Mouse (Mus musculus): Measurements from ENCODE around the gene Ebf1. TPM values are rescaled to one million over a fixed set of nuclear protein-coding genes. Genes with fewer than 3 reads are reported as not detected.

The Ebf1 gene
- polyA plus RNA-seq, 1 experiment = not detected

- no peak for TF ChIP-seq GATA1 (IDR thresholded peaks at IDR 0.05; ENCODE audit: low read length)
Observed at GRCm38 (mm10) chr11:44792816-44793215, 175.7 kb downstream of the Ebf1 start.

- TF ChIP-seq GATA1 (IDR thresholded peaks at IDR 0.05; ENCODE audit: low read length) = no peak
Observed at GRCm38 (mm10) chr11:44794883-44795282, 177.8 kb downstream of the Ebf1 start.

- TF ChIP-seq GATA1 (IDR thresholded peaks at IDR 0.05; ENCODE audit: low read length) = no peak
Observed at GRCm38 (mm10) chr11:44795767-44796166, 178.7 kb downstream of the Ebf1 start.

GRCm38 (mm10) chr11:44798270-44798669 lies 181.2 kb downstream of the Ebf1 start:
- no peak for TF ChIP-seq GATA1 (IDR thresholded peaks at IDR 0.05; ENCODE audit: low read length)

GRCm38 (mm10) chr11:44804046-44804445 lies 186.9 kb downstream of the Ebf1 start:
- no peak for TF ChIP-seq GATA1 (IDR thresholded peaks at IDR 0.05; ENCODE audit: low read length)

GRCm38 (mm10) chr11:44806589-44806988 lies 189.5 kb downstream of the Ebf1 start:
- TF ChIP-seq GATA1 (IDR thresholded peaks at IDR 0.05; ENCODE audit: low read length) = no peak

GRCm38 (mm10) chr11:44808855-44809546 lies 191.9 kb downstream of the Ebf1 start:
- no peak for TF ChIP-seq GATA1 (IDR thresholded peaks at IDR 0.05; ENCODE audit: low read length)

- TF ChIP-seq GATA1 (IDR thresholded peaks at IDR 0.05; ENCODE audit: low read length) = no peak
Observed at GRCm38 (mm10) chr11:44811007-44811406, 193.9 kb downstream of the Ebf1 start.

- TF ChIP-seq GATA1 (IDR thresholded peaks at IDR 0.05; ENCODE audit: low read length) = no peak
Observed at GRCm38 (mm10) chr11:44812193-44812746, 195.2 kb downstream of the Ebf1 start.

GRCm38 (mm10) chr11:44813534-44813933 lies 196.4 kb downstream of the Ebf1 start:
- no peak for TF ChIP-seq GATA1 (IDR thresholded peaks at IDR 0.05; ENCODE audit: low read length)

GRCm38 (mm10) chr11:44814847-44815246 lies 197.7 kb downstream of the Ebf1 start:
- no peak for TF ChIP-seq GATA1 (IDR thresholded peaks at IDR 0.05; ENCODE audit: low read length)

- TF ChIP-seq GATA1 (IDR thresholded peaks at IDR 0.05; ENCODE audit: low read length) = no peak
Observed at GRCm38 (mm10) chr11:44815991-44816390, 198.9 kb downstream of the Ebf1 start.

GRCm38 (mm10) chr11:44822312-44822711 lies 205.2 kb downstream of the Ebf1 start:
- TF ChIP-seq GATA1 (IDR thresholded peaks at IDR 0.05; ENCODE audit: low read length) = no peak

GRCm38 (mm10) chr11:44832227-44832939 lies 215.3 kb downstream of the Ebf1 start:
- TF ChIP-seq GATA1 (IDR thresholded peaks at IDR 0.05; ENCODE audit: low read length) = no peak

- TF ChIP-seq GATA1 (IDR thresholded peaks at IDR 0.05; ENCODE audit: low read length) = no peak
Observed at GRCm38 (mm10) chr11:44832940-44833254, 215.8 kb downstream of the Ebf1 start.

- no peak for TF ChIP-seq GATA1 (IDR thresholded peaks at IDR 0.05; ENCODE audit: low read length)
Observed at GRCm38 (mm10) chr11:44833351-44833996, 216.4 kb downstream of the Ebf1 start.
